Mouse (Mus musculus) brain, embryonic 14.5 days (tissue): Measurements from ENCODE around the gene Kirrel3.

Experiments used
- CTCF ChIP-seq: fragments of 200-500 bp; IDR thresholded peaks from 2 replicates; pipeline ENCODE4 v1.5.1; 2012; ENCODE audit warnings: inconsistent platforms, mild to moderate bottlenecking, moderate library complexity, borderline replicate concordance; ENCODE audit not compliant: insufficient read depth, insufficient read length; ENCODE audit errors: extremely low read depth
- POLR2A ChIP-seq: fragments of 200-500 bp; IDR thresholded peaks from 2 replicates; pipeline ENCODE4 v1.6.1; 2012; ENCODE audit warnings: mild to moderate bottlenecking, inconsistent platforms, borderline replicate concordance; ENCODE audit not compliant: poor library complexity, insufficient read depth, insufficient read length, severe bottlenecking; ENCODE audit errors: extremely low read depth

DNA sequence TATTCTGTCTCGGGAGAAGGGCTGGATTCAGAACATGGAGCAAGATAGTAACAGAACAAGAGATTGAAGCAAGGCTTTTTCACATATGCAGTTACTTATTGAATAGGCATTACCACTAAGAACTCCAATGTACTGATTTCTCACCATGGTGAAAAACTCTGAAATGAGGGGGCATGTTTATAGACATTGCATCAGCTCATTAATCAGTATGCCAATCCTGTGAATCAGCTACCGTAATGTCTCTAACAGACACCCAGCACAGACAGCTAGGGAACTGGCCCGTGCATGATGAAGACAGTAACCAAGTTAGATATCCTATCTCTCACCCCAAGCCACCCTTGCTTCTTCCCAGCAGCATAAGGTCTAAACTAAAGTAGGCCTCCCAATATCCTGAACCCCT, 492.5 kb downstream of the Kirrel3 start:
- no peak for TF ChIP-seq CTCF
- no peak for TF ChIP-seq POLR2A
